Mouse (Mus musculus): ENCODE measurements around the gene Klhl22.

Klhl22 gene

DNA sequence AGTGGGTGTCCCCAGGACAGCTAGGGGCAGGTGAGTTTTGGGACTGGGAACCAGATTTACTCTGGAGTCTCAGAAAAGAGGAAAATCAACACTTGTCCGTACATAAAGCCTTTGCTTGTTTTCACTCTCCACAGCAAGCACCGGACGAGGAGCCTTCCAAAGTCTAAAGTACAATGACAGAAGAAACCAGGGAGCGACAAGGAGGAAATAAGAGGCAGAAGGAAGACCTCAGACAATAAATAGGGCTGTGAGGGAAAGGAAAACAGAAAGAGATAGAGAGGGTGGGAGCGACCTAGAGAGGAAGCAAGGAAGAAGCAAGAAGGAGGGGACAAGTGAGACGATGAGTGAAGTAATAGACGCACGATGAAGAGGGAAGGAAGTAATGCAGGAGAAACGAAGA is 516 bp upstream of the Klhl22 start:
- DNase-seq: peak; percentile 45

DNA sequence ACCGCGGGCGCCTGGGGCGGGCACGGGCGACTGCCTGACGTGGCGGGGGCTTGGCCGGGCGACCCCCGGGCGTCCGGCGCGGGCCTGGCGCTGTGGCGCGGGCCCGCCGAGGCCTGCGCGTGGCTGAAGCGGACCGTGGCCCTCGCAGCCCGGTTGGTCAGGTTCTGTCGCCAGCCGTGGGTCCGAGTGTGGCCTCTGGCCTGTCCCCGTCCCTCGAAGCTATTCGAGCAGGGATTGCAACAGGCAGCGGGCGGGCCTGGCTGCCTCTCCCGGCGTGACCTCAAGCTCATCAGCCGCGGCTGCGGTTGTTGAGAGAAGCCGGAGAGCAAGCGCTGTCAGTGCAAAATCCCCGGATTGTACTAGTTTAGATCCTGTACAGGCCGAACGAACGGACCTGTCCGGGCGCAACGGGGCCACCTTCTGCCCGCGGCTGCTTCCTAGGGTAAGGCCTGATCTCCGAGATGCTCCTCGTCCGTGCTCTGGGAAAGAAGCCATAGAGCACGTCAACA is 449 bp downstream of the Klhl22 start:
- peak; percentile 58 for DNase-seq

DNA sequence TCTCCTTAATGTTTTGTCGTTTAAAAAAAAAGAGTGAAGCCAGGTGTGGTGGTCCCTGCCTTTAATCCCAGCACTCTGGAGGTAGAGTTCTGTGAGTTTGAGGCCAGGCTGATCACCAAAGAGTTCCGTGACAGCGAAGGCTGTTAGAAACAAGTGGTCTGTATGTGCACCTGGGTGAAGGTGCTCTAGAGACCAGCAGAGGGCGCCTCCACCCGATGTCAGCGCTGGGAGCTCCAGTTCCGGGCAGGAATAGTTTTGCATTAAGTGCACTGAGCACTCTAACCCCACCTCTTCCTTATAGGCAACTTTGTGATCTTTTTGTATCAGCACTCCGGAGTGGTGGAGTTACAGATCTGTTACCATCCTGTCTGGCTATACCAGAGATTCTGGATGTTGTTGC is 1.2 kb downstream of the Klhl22 start:
- DNase-seq: peak; percentile 43

DNA sequence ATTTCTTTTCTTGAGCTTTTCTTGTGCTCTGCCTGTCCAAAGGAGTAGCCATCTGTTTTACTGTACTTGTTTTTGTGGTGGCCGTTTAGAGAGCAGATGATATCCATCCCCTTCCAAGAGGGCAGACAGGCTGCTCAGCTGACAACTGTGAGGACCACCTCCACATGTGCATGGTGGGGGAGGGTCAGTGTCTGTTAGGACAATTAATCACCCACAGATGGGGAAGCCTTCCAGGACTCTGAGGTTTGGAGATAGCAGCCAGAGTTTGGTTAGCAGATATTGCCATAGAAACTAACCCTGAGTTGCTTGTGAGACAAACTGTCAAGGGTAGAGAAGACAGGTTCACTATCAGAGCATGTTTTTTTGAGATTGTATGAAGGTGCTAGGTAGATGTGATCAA is 1.7 kb downstream of the Klhl22 start:
- DNase-seq: no peak

DNA sequence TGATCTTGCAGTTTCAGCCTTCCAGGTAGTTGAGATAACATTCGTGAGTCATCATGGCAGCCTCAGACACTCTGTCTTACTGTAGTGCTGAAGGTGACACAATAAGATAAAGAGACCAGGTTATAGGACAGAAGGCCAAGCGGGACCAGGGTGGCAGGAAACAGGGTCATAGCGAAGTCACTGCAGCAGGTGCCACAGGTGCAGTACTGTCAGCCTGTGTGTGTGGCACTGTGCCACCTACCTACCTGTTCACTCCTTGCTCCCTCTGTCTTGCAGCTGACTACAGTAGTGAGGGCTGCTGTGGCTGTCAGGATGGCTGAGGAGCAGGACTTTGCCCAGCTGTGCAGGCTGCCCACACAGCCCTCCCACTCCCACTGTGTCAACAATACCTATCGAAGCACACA is 4.7 kb downstream of the Klhl22 start:
- DNase-seq: peak; percentile 13

DNA sequence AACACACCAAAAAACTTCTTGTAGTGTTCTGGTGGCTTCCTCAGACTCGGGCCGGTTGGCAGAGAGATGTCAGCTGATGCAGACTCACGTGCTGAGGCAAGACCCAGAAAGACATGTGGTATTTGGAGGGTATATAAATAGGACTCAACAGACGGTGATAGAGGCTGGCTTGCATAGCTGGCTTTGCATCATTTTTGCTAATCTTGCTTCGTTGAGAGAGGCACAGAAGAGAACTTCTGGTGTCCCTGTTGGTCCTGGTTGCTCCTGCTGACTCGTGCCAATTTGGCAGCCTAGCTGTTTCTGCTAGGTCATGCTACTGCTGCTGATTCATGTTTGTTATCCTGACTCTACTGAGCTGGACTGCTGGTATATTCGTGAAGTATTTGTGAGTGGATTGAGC is 9.4 kb downstream of the Klhl22 start:
- no peak for DNase-seq

DNA sequence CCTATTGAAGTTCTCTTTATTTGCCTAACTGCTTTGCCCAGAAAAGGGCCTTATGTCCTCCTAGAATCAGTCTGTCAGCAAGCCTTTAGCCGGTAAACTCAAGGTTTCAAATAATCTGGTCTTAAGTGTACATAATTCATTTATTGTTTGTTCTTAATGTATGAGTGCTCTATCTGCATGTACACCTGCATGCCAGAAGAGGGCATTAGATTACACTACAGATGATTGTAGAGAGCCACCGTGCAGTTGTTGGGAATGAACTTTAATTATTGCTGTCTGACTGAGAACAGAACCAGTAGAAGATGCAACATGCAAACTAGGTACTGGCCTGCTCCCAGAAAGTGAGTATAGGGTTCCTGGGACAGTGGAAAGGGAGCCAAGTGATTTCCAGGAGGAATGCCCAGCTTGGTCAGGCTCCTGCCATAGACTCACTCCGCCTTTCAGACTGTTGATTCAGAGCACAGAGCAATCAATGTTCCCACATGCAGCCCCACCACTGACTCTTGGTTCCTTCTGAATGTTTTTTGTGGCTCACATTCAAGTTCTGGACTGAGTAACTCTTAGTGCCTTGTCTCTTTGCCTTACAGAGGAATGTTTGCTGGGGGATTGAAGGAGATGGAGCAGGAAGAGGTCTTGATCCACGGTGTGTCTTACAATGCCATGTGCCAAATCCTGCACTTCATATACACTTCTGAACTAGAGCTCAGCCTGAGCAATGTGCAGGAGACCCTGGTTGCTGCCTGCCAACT is 11.9 kb downstream of the Klhl22 start:
- DNase-seq: peak; percentile 24

DNA sequence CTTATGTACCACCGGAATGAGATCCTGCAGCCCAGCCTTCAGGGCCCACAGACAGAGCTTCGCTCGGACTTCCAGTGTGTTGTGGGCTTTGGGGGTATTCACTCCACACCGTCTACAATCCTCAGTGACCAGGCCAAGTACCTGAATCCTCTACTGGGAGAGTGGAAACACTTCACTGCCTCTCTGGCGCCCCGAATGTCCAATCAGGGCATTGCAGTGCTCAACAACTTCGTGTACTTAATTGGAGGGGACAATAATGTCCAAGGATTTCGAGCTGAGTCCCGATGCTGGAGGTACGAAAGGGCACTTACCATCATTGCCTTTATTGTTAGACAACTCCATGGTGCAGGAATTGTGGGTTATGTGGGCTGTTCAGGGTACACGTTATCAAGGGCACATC is 17.4 kb downstream of the Klhl22 start:
- DNase-seq: peak; percentile 48

DNA sequence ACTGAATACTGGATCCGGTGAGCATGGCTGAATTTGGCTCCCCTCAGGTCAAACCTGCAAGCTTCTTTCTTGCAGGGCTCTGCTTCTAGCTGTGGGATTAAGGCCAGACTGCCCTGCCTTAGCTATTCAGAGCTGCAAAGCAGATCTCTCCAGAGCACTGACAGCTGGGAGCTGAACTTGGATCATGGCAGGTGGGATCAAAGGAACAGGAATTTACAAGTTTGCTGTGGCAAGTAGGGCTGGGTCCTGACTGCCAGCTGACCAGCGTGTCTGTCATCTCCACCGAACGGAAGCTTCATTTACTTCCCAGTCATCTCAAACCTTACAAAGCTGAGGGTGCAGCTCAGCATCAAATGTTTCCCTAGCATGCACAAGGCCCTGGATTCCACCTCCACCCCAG is 18.8 kb downstream of the Klhl22 start:
- DNase-seq: no peak

DNA sequence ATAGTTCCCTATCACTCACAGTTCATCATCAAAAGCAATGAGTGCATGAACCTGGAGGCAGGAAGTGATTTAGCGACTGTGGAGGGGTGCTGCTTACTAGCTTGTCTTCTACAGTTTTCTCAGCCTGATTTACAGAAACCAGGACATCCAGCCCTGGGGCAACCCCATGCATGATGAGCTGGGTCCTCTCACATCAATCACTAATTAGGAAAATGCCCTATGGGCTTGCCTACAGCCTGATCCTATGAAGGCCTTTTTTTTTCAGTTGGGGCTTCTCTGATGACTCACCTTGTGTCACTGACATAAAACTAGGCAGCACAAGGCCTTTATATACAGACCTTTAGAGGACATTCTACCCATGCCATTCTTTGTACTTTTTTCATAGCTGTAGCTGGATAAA is 20.3 kb downstream of the Klhl22 start:
- no peak for DNase-seq

DNA sequence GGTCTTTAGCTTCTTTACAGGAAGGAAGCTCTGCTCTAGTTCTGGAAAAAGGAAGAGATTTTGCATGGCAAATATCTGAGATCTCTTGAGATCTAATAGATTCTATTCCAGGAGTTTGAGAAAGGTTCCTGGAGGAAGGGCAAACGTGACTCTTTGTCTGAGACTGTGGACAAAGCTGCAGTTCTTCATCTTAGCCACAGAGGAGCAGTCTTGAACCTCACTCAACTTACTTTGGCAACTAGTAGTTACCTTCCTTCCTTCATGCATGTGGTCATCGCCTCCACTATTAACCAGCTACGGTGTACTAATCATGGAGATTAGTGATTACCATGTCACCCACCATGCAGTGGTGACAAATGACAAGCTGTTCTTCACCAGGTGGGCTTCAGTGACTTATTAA is 25.9 kb downstream of the Klhl22 start:
- DNase-seq: no peak

DNA sequence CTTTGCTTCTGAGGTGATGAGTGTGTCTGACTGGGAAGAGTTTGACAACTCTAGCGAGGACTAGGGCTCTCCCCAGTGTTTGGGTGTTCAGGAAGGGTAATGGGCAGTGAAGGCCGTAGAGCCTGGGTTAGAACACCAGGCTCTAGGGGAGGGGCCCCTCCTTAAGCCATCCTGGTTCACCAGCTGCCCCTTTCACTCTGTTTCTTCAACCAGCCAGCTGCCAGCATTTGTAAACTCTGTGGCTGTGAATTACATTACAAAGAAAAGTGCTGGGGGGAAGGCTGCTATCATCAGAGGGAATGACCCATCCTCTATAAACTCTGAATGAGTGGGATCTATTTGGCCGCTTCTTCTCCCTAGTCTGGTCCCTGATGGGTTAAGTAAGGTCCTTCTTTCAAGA is 33.3 kb downstream of the Klhl22 start:
- no peak for DNase-seq

DNA sequence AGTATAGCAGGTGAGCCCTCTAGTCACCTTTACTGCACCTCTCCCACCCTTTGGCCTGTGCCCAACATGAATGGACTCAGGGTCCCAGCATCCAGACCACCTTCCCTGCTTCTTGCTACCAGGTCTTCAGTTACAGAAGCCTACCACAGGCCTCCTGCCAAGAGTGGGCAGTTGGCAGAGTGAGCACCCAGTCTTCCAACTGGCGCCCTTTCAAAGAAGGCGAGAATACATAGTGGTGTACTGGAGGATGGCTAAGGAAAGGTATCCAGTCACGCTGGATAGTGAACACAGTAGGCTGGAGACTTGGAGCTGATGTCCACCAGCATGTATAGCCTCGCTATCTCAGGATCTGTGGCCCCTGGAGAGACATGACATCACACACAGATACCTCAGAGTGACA is 34.6 kb downstream of the Klhl22 start:
- DNase-seq: no peak

DNA sequence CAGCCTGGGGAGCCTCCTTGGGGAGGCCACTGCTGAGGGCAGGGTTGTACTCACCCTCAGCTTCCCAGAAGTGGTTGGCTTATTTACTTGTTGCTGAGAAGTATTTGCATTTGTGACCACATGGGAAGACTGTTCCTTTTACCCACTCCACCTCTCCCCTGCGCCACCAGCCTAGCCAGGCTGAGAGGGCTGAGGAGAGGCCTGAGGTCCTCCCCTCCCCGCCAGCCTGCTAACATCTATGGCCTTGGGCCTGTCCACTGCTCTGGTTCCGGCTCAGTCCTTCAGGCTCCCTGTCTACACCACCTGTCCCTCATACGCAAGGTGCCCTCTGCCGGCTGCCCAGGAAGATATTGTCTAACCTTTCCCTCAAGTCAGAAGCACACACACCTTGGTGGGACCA is 36.2 kb downstream of the Klhl22 start:
- DNase-seq: no peak

DNA sequence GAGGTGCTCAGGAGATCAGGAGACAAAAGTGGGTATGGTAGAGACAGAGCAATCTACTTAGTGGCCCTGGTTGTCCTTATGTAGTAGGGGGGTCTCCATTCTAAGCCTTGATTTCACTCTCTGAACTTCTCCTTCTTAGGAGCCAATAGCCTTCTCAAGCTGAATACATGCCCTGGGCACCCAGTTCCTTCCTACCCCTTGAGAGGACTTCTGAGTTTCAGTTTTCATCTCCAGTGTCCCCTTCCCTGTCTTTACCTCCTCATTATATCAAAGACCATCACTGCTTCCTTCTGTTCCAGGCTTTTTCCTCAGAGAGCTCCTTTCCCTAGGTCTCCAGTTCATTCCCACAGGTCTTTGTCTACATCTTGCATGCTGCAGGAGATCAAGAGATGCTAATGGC is 37.1 kb downstream of the Klhl22 start:
- DNase-seq: no peak

DNA sequence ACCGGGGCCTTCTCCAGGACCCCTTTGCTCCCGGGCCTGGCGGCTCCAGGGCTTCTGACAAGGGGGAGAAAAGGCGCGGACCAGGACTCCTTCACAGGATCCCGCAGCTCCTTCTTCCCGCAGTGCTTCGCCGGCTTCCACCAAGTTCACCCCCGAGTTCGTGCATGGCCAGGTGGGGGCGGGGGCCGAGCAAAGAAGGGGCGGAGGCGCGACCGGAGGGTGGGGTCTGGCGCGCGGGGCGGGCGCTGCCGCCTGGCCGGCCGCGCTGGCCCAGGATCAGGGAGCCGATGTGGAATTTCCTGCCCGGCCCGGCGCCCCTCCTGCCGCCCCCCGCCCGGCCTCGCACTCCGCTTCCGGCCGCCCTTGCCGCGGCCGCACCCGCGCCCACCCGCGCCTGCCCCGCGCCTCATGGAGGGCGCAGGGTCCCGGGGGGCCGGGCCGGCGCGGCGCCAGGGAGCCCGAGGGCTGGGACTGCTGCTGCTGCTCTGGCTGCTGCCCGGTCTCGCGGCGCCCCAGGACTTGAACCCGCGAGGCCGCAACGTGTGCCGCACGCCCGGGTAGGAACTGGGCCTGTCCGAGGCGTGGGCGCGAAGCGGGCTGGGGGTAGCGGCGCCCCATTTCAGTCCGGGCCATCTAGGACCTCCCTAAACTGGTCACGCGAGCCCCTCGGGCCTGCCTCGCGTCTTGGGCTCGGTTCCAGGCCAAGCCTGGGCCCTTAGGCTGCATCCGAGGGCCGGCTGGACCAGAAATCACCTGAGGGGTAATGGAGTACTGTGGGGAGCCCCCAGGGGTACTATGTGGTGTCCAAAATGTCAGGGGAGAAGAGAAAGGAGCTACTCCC is 37.8 kb downstream of the Klhl22 start, which contains the start of gene Scarf2:
Gene Scarf2 (plus strand): TSS at position 312 of the 841 bp plus-strand sequence.
- peak; percentile 48 for DNase-seq

DNA sequence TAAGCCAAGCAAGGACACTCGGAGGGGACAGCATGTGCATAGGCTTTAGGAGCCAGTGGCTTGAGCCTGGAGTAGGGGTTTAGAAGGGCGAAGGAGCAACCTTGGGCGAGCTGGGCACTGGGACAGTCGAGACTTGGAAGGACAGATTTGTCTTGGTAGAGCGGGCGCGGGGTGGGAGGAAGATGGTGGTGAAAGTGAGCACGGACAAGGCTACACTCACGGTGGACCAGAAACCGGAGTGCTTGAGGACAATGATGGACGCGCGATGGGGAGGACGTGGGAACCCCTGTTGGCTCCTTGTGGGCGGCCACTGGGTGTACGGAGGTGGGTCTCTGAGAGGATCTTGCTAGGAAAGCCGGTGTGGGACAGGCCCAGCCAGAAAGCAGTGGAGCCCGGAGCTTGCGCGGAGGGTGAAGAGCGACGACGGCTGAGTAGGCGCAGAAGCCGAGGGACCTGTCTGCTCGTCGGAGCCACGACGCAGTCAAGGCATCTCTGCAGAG is 38.4 kb downstream of the Klhl22 start:
- no peak for DNase-seq

DNA sequence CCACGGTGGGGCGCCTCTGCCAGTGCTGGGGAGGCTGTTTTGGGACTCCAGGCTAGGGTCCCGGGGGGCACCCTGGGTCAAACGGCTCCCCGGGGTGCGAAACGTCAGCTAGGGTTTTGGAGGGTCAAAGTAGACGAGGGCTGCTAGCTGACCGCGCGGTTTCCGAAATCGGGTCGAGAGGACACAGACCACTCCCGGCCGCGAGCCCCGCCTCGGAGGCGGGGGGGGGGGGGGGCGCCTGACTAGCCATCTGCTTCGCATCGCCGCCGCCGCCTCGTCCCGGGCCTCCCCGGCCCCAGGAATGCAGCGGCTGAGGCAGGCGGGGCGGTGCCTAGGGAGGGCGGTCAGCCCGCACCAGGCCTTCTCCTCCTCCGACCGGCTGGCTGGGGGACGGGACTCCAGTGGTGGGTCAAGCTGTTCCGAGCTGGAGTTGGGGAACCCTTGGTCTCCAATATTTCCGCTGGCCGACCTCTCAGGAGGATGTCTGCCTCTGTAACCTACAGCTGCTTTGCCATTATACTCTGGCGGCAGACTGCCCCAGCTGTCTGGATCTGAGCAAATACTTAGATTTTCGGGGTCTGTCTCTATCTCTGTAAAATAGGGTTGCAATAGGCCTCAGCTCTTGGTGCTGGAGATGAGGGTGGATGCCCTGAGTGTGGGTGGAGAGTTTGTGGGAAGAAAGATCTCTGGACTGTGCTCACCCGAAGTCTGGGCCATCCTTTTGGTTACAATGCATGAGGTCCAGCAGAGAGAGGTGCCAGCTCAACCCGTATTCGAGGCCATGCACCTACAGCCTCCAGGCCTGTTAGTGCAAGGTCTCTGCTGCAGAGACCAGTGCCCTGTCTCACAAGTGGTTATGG is 39.1 kb downstream of the Klhl22 start:
- DNase-seq: peak; percentile 57

DNA sequence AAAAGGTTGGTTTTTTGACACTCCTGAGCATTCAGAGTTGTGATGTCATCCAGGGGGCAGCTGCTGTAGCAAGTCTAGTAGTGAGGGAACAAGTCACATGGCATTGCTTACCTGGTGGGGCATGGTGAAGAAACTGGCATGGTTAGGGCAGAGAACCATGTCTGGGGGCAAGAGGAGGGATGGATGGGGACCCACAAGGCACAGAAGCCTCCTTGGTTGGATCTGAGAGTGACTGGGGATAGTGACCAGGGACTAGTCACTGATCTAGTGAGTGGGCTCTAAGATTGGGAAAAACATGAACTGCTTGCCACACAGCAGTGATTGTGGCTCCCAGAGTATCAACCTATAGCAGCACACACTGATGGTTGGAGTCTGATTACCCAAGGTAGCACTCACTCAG is 40.2 kb downstream of the Klhl22 start:
- DNase-seq: no peak

DNA sequence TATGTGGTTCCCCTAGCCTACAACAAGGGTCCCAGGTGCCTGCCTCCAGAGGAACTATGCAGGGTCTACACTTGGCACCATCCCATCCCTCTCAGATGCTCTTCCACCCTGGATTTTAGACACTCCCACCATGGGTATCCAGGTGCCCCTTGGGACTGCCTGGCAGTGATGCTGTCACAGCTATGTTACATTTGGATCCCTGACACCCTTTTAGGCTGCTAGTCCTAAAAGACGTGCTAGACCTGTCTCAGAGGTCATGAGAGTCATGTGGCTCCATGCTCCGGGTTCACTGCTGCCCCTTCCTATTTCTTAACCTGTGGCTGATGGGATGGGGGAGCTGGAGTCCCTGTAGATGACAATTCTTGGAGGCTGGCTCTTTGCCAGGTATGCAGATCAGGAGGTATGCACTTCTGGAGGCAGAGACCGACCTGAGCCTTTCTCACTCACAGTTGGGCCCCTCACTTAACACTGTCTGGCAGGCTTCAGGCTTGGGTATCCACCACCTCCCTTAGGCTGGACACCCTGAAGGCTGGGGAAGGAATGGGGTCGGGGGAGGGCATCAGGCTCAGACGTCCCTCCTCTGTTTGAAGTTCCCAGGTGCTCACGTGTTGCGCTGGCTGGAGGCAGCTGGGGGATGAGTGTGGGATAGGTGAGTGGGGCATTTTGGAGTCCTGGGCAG is 42.5 kb downstream of the Klhl22 start:
- DNase-seq: no peak

DNA sequence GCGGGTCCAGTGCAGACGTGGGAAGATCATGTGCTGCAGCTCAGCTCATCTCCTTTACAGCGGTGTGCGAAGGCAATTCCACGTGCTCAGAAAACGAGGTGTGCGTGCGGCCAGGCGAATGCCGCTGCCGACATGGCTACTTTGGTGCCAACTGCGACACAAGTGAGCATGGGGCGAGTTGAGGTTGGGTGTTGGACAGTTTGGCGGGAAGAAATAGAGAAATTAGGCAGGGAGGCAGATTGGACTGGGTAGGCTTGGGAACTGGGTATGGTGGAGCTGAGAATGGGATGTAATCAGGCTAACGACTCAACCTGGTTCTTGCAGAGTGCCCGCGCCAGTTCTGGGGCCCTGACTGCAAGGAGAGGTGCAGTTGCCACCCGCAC is 43.0 kb downstream of the Klhl22 start:
- DNase-seq: no peak

All from kidney, adult 18-20 months (tissue).